Mouse (Mus musculus) hindbrain, postnatal 0 days (tissue): ENCODE data around the gene Gpr139. TPM values are rescaled to one million over a fixed set of nuclear protein-coding genes. Genes with fewer than 3 reads are reported as not detected.

Experiments
- ATAC-seq: fragments of 200-750 bp; cut with Nextera tagmentation; 2 replicates; pipeline ENCODE4 v1.8.0; 2017; ENCODE audit warnings: mild to moderate bottlenecking, moderate TSS enrichment, moderate library complexity
- DNase-seq: peaks from one replicate; pipeline ENCODE4 v3.0.0-alpha.2; 2015; ENCODE audit warnings: low spot score
- H3K27ac ChIP-seq: fragments of 300-500 bp; sonication (generic); 2 replicates; pipeline ENCODE4 v1.5.1; 2014; ENCODE audit warnings: mild to moderate bottlenecking
- H3K27me3 ChIP-seq: fragments of 300-500 bp; sonication (generic); 2 replicates; pipeline ENCODE4 v1.6.1; 2014; ENCODE audit warnings: low read length, mixed read lengths; ENCODE audit not compliant: insufficient read depth
- H3K36me3 ChIP-seq: fragments of 300-500 bp; sonication (generic); 2 replicates; pipeline ENCODE4 v1.6.1; 2014; ENCODE audit warnings: low read length, mixed read lengths; ENCODE audit not compliant: insufficient read depth
- H3K4me1 ChIP-seq: fragments of 300-500 bp; sonication (generic); 2 replicates; pipeline ENCODE4 v1.6.1; 2014; ENCODE audit warnings: antibody characterized with exemption, low read length, mixed read lengths; ENCODE audit not compliant: insufficient read depth
- H3K4me2 ChIP-seq: fragments of 300-500 bp; sonication (generic); 2 replicates; pipeline ENCODE4 v1.6.1; 2014; ENCODE audit warnings: low read depth, mild to moderate bottlenecking, low read length, moderate library complexity, mixed read lengths
- H3K4me3 ChIP-seq: fragments of 300-500 bp; sonication (generic); 2 replicates; pipeline ENCODE4 v1.5.1; 2014; ENCODE audit warnings: low read length
- H3K9ac ChIP-seq: fragments of 300-500 bp; sonication (generic); replicated peaks from 2 replicates; pipeline ENCODE4 v1.6.1; 2014; ENCODE audit warnings: mild to moderate bottlenecking, low read length, moderate library complexity, mixed read lengths
- H3K9me3 ChIP-seq: fragments of 300-500 bp; sonication (generic); 2 replicates; pipeline ENCODE4 v1.6.1; 2016; ENCODE audit warnings: low read length, mixed read lengths
- CTCF ChIP-seq: IDR thresholded peaks from 2 replicates; pipeline ENCODE4 v1.5.1; 2016; ENCODE audit warnings: antibody characterized with exemption, control low read depth, low read depth
- WGBS: fragments of 180-500 bp; shearing (Covaris S2); extraction: QIAGEN DNeasy Blood & Tissue Kit; methylation state at CpG from one replicate; pipeline ENCODE4 v1.1.7; 2014; 5-methylcytosine and 5-hydroxymethylcytosine counted together
- polyA plus RNA-seq: library from polyadenylated mRNA; unstranded; fragments of >200 nt; fragmentation: Nextera tagmentation; extraction: Ambion mirVana; gene quantifications from 2 replicates; pipeline ENCODE4 v1.2.1, GENCODE M21; 2015
- total RNA-seq: library from RNA; depleted of rRNA; stranded (reverse); fragments of >200 nt; gene quantifications from 2 replicates; pipeline ENCODE4 v1.2.3, GENCODE M21; 2014; rRNA removed

Gene Gpr139
- total and polyA plus RNA-seq, 2 experiments from 2014 or later: 7.5 to 13.9 TPM

DNA sequence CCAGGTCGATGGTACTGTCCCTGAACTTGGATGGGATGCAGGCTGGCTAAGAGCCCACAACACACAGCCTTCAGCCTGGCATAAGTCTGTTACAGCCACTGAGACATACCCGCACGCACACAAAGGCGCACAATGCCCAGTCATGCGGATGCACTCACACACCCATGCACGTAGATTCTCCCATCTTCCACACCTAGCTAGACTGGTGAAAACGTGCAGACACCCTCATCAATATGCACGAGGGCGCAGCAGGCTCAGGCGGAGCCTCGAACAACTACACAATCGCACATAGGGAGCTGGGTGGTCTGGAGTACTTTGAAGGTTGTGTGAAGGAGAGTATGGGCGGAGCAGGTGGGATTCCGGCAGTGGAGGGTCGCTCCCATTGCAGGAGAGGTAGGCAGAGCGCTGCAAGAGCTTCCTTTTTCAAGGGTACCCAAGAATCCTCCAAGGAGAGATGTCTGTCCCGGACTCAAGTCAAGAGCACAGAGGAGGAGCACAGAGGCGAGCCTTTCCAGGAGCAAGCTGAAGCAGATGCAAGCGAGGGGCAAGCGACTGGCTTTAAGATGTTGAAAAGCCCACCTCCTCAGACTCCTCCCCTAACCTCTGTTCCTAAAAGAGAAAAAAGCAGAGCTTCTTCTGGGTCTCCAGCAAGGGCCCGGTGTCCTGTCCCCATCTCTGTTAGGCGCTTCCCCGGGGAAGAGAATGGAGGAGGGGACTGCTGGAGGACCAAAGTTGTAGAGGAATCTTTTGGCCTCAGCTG, 958 bp upstream of the Gpr139 start:
- ATAC-seq: peak; percentile 70

DNA sequence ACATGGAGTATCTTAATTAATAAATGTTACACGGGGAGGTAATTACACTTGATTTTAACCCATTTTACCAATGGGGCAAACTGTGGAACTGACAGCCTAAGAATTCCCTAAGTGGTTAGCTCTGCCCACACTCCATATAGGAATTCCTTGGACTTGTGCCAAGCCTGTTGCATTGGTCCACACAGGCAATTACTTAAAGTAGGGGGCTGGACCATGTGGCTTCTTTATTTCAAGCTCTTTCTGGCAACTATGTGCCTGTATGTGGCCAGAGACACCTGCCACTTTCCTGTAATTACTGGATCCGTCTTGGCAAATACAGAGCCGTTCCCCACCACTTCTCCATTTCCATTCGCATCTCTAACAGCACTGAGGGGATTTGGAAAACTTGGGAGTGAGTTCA, 3.4 kb downstream of the Gpr139 start:
- TF ChIP-seq CTCF: no peak
- Histone ChIP-seq H3K4me1 (no peaks in the 10 kb centered on the region), H3K36me3 (no peaks in the 10 kb centered on the region), H3K9me3 (no peaks in the 10 kb centered on the region), H3K27ac (no peak overlapping the region), H3K27me3 (no peaks in the 10 kb centered on the region), H3K4me2 (no peak overlapping the region), H3K4me3 (no peak overlapping the region), H3K9ac (no peak overlapping the region)
- ATAC-seq (no peak), DNase-seq (no peak)
- WGBS: 30% methylated on average over 4 of the region's 4 CpGs

More for the DNA sequence above, 958 bp upstream of the Gpr139 start:
- no peak for TF ChIP-seq CTCF
- Histone ChIP-seq H3K9ac (peak overlapping the region; percentile 65), H3K27me3 (no peaks in the 10 kb centered on the region), H3K27ac (peak overlapping the region; percentile 73), H3K4me3 (peak overlapping the region; percentile 62), H3K36me3 (no peaks in the 10 kb centered on the region), H3K4me1 (no peaks in the 10 kb centered on the region), H3K4me2 (peak overlapping the region; percentile 83), H3K9me3 (no peaks in the 10 kb centered on the region)
- 2% methylated on average over 23 of the region's 23 CpGs for WGBS
- peak; percentile 63 for DNase-seq

DNA sequence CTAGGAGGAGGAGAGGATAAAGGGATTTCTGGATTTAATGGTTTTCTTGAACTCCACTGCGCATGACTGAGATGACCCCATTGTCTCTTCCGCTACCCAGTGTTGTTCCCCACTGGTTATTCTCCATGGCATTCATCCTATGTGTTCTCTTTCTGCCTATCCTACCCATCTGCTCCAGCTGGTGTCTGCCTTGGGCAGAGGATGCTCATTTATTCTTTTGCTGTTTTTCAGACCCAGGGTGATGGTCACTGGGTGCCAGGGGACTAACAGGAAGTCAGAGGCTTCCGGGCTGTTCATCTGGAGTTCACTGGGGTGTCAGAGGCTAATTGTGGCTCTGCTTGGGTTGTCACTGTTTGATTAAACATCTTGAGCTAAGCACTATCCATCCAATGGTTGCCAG, 24.4 kb downstream of the Gpr139 start:
- WGBS: 46% methylated on average over 3 of the region's 3 CpGs
- Histone ChIP-seq H3K4me2 (no peak overlapping the region), H3K4me3 (no peak overlapping the region), H3K4me1 (no peaks in the 10 kb centered on the region), H3K36me3 (no peaks in the 10 kb centered on the region), H3K9ac (no peak overlapping the region), H3K27me3 (no peaks in the 10 kb centered on the region), H3K9me3 (no peaks in the 10 kb centered on the region), H3K27ac (no peak overlapping the region)
- TF ChIP-seq CTCF: no peak
- no peak for ATAC-seq
- no peak for DNase-seq

DNA sequence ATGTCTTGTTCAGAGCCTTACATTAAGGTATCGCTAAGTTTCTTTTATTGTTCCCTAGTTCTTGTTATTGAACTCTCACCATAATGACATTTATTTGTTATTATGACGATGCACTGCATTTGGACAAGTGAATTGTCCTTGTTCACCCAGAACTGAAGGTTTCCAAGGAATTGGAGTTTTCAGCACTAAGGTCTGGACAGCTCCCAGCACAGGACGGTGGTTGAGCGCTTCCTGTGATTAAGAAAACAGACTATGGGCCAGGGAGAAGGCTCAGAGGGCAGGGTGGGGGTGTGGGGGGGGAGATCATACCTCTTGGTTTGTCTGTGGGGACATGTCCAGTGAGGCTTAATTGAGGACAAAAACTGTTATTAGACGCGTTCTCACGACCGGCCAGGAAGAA, 72.6 kb downstream of the Gpr139 start:
- 71% methylated on average over 8 of the region's 8 CpGs for whole genome bisulfite sequencing
- Histone ChIP-seq H3K4me3 (no peak overlapping the region), H3K27me3 (no peaks in the 10 kb centered on the region), H3K4me1 (no peaks in the 10 kb centered on the region), H3K36me3 (no peaks in the 10 kb centered on the region), H3K27ac (no peak overlapping the region), H3K9ac (no peak overlapping the region), H3K9me3 (no peaks in the 10 kb centered on the region), H3K4me2 (no peak overlapping the region)
- peak; percentile 30 for DNase-seq
- no peak for ATAC-seq
- TF ChIP-seq CTCF: no peak

DNA sequence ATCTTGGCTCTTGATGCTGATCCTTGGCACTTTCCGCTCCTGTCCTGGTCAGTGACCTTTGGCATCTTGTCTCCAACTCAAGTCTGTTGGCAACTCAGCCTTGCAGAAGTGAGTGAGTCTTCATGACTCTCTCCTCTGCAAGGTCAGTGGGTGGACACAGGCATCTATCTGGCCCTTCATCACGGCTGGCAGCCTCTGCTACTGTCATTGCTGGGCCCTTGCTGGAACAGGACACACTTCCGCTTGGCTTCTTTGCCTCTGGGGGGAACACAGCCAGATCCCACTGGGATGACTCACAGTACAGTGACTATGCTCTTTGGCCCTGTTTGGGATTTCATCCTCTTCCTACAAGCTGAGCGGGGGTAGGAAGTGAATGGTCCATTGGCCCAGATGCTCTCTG, 78.5 kb downstream of the Gpr139 start:
- DNase-seq: no peak
- Histone ChIP-seq H3K27ac (no peak overlapping the region), H3K36me3 (no peaks in the 10 kb centered on the region), H3K4me3 (no peak overlapping the region), H3K4me1 (no peaks in the 10 kb centered on the region), H3K4me2 (no peak overlapping the region), H3K9me3 (no peaks in the 10 kb centered on the region), H3K27me3 (no peaks in the 10 kb centered on the region), H3K9ac (no peak overlapping the region)
- TF ChIP-seq CTCF: no peak
- ATAC-seq: no peak
- 83% methylated on average over 4 of the region's 4 CpGs for WGBS

DNA sequence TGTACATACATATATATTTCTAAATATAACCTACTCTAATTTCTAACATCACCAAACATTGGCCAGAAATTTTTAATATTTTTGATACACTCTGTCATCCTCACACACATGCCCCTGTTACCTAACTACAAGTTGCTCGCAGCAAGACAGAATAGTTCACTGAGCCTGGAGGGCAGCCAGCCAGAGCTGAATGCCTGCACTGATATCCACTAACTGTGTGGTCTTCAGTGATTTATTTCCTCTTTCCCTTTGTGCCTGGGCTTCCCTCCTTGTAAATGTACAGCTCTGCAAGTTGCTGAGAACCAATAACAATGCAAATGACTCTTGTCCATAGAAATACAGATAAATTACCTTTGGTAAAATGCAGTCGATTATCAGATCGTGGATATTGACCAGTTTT, 87.8 kb downstream of the Gpr139 start:
- Histone ChIP-seq H3K4me1 (no peaks in the 10 kb centered on the region), H3K4me3 (no peak overlapping the region), H3K27me3 (no peaks in the 10 kb centered on the region), H3K4me2 (no peak overlapping the region), H3K9me3 (no peaks in the 10 kb centered on the region), H3K9ac (no peak overlapping the region), H3K36me3 (no peaks in the 10 kb centered on the region), H3K27ac (no peak overlapping the region)
- WGBS: 53% methylated on average over 3 of the region's 3 CpGs
- ATAC-seq (no peak), DNase-seq (peak; percentile 32)
- TF ChIP-seq CTCF: no peak

Other genes with a start within 250 kb of the Gpr139 start
- 42.8 and 56.9 TPM in 2 replicates for gene Gprc5b, start 189.4 kb downstream of the Gpr139 start, total RNA-seq
- 9.5 and 10.6 TPM in 2 replicates for gene Gprc5b, start 189.4 kb downstream of the Gpr139 start, polyA plus RNA-seq